Mouse (Mus musculus) brain, embryonic 14.5 days (tissue): ENCODE results near the gene Mrps12. TPM values are rescaled to one million over a fixed set of nuclear protein-coding genes. Genes with fewer than 3 reads are reported as not detected.
"Not testable (repeated sequence)": the region's sequence is repeated elsewhere in the genome, so short reads cannot be mapped to it uniquely, and the experiment has no call there.

Source experiments
- DNase-seq: peaks from one replicate; pipeline ENCODE4 v3.0.0-alpha.2; 2011; ENCODE audit warnings: low read depth
- CTCF ChIP-seq: fragments of 200-500 bp; IDR thresholded peaks from 2 replicates; pipeline ENCODE4 v1.5.1; 2012; ENCODE audit warnings: inconsistent platforms, mild to moderate bottlenecking, moderate library complexity, borderline replicate concordance; ENCODE audit not compliant: insufficient read depth, insufficient read length; ENCODE audit errors: extremely low read depth
- POLR2A ChIP-seq: fragments of 200-500 bp; IDR thresholded peaks from 2 replicates; pipeline ENCODE4 v1.6.1; 2012; ENCODE audit warnings: mild to moderate bottlenecking, inconsistent platforms, borderline replicate concordance; ENCODE audit not compliant: poor library complexity, insufficient read depth, insufficient read length, severe bottlenecking; ENCODE audit errors: extremely low read depth
- polyA plus RNA-seq: library from polyadenylated mRNA; depleted of rRNA; stranded (reverse); fragments of >200 nt; gene quantifications from 2 replicates; pipeline ENCODE4 v1.2.3, GENCODE M21; 2012

Mrps12 gene
- polyA plus RNA-seq, 1 experiment: 68.0 TPM

DNA sequence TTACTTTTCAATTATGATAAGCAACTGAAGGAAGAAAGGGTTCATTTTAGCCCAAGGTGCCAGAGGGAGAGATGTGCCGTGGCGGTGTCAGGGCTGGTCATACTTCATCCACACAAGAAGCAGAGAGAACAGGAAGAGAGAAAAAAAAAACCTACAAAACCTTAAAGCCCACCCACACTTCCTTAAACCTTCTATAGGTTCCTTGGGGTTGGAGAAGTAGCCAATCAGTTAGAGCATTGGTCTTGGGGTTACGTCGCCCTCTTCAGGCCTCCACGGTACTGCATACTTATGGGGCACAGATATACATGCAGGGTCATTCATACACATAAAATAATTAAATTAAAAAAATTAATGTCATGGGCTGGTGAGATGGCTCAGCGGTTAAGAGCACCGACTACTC is 19.5 kb downstream of the Mrps12 start:
- no peak for DNase-seq
- TF ChIP-seq POLR2A: no peak
- TF ChIP-seq CTCF: peak; percentile 23; the same call in 1 of the 2 replicates

- DNase-seq: no peak
- TF ChIP-seq POLR2A: no peak
- TF ChIP-seq CTCF: no peak
Measured at GRCm38 (mm10) chr7:28720753-28721537, 20.7 kb downstream of the Mrps12 start.

- no peak for DNase-seq
Measured at GRCm38 (mm10) chr7:28719650-28720049, 22.0 kb downstream of the Mrps12 start.

GRCm38 (mm10) chr7:28719159-28719558 is 22.5 kb downstream of the Mrps12 start:
- TF ChIP-seq CTCF: no peak
- no peak for TF ChIP-seq POLR2A
- no peak for DNase-seq

More at GRCm38 (mm10) chr7:28719650-28720049, 22.0 kb downstream of the Mrps12 start:
- TF ChIP-seq POLR2A (no peak), CTCF (no peak)

GRCm38 (mm10) chr7:28717726-28718125 is 23.9 kb downstream of the Mrps12 start:
- DNase-seq: no peak
- TF ChIP-seq CTCF: no peak
- TF ChIP-seq POLR2A: no peak

GRCm38 (mm10) chr7:28716590-28717281 is 24.9 kb downstream of the Mrps12 start, which contains the start of gene Fbxo17:
Fbxo17 (plus strand) TSS chr7:28716804.
- peak; percentile 67 for DNase-seq
- TF ChIP-seq POLR2A (no peak), CTCF (no peak)

DNA sequence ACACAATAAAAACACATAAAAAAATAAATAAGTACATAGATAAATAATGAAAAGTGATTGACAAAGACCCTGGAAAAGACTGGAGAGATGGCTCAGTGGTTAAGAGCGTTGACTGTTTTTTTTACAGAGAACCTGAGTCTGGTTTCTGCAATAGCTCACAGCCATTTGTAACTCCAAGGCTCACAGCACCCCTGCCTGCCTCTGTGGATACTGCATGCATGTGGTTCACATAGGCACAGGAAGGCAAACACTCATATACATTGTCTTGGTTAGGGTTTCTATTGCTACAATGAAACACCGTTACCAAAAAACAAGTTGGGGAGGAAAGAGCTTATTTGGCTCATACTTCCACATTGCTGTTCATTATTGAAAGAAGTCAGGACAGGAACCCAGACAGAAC is 26.0 kb downstream of the Mrps12 start:
- DNase-seq: no peak
- TF ChIP-seq CTCF (peak; percentile 10; the same call in 1 of the 2 replicates), POLR2A (no peak)

DNA sequence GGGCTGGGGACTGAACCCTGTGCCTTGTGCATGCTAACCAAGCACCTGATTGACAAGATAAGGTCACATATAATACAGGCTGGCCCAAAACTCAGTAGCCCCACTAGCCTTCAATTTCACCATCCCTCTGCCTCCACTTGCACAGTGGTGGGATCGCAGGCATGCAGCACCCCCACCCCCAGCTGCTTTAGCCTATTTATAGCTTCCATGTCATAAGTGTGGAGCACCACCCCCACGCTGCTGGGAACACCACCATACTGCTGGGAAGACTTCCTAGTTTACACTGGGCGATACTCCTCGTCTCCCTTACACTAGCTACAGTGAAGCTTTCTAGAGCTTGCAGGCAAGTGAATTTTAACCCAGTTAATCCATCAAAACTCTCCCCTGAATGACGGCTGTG is 27.0 kb downstream of the Mrps12 start:
- no peak for DNase-seq
- TF ChIP-seq POLR2A (no peak), CTCF (no peak)

DNA sequence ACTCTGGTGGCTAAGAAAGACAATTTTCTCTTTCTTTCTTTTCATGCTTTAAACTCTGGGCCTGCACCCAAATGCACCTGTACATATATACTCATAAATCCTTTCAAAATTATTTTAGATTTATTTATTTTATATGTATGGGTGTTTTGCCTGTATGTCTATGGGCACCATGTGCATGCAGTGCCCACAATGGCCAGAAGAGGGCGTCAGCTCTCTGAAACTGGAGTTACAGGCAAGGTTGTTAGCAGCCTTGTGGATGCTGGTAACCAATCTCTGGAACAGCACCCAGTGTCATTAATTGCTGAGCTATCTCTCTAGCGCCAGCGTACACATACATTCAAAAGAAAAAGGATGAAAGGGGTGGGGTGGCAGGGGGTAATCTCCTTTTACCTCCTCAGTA is 30.7 kb downstream of the Mrps12 start:
- no peak for DNase-seq
- no peak for TF ChIP-seq POLR2A
- 0 out of 2 replicates have a peak, but pooled peaks have one; percentile 12 for TF ChIP-seq CTCF

- DNase-seq: no peak
- TF ChIP-seq POLR2A (no peak), CTCF (no peak)
Measured at GRCm38 (mm10) chr7:28709454-28709853, 32.2 kb downstream of the Mrps12 start.

DNA sequence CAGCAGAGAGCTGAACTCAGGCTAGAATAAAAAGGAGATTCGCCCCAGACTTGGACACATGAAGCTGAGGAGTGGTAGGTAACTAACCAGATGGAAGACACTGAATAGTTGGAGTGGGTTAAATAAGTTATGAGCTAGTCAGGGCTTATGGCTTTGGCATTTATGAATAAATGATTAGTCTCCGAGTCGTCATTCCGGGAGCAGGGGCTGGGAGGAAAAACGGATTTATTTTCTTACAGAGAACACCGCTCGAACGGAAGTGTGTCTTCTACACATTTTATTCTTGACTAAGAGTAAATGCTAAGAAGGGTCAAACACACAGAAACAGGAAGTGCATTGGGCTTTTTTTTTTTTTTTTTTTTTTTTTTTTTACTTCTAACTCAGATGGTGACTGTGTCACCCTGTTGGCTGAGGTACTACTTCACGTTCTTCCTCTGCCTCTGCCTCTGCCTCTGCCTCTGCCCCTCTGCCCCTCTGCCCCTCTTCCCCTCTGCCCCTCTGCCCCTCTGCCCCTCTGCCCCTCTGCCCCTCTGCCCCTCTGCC is 38.9 kb downstream of the Mrps12 start:
- no peak for DNase-seq
- TF ChIP-seq CTCF: no peak
- TF ChIP-seq POLR2A: no peak

GRCm38 (mm10) chr7:28701306-28701705 is 40.3 kb downstream of the Mrps12 start:
- not testable (repeated sequence) for DNase-seq

GRCm38 (mm10) chr7:28700269-28700668 is 41.4 kb downstream of the Mrps12 start:
- TF ChIP-seq CTCF (no peak), POLR2A (no peak)
- no peak for DNase-seq
